Comparison of ENCODE assay signal across 16 mouse cellular contexts in genomic region chr8:8403410-8403809, GRCm38 (mm10).
"Had no signal": no experiment of that assay in that cellular context is flagged by ENCODE, and none has a peak within 500 bp of the region (broad histone marks: within the 10 kb centered on the region; RNA-seq: fewer than 3 reads in every experiment).

No protein-coding gene starts in this region.

- DNase-seq: retina, postnatal 1 day; right cerebral cortex, adult 18-20 months; right cerebral cortex, postnatal 14 days; right cerebral cortex, postnatal 25 days; right cerebral cortex, postnatal 4 days; spleen, adult 18-20 months; thymus, adult 18-20 months; thymus, adult 2 months; thymus, postnatal 14 days; thymus, postnatal 25 days; thymus, postnatal 36 days; thymus, postnatal 4 days had no signal

- H3K9ac ChIP-seq: neural tube, embryonic 13.5 days; neural tube, embryonic 15.5 days; stomach, embryonic 15.5 days had no signal

- H3K27me3 ChIP-seq: neural tube, embryonic 13.5 days; neural tube, embryonic 15.5 days; stomach, embryonic 15.5 days had no signal

- H3K27ac ChIP-seq: neural tube, embryonic 13.5 days; neural tube, embryonic 15.5 days; stomach, embryonic 15.5 days; stomach, postnatal 0 days had no signal

- H3K4me3 ChIP-seq: neural tube, embryonic 13.5 days; neural tube, embryonic 15.5 days; stomach, embryonic 15.5 days had no signal

- H3K9me3 ChIP-seq: neural tube, embryonic 13.5 days; neural tube, embryonic 15.5 days; stomach, embryonic 15.5 days had no signal

- H3K4me1 ChIP-seq: neural tube, embryonic 13.5 days; neural tube, embryonic 15.5 days; stomach, embryonic 15.5 days had no signal

- H3K36me3 ChIP-seq: neural tube, embryonic 13.5 days; neural tube, embryonic 15.5 days; stomach, embryonic 15.5 days had no signal

- H3K4me2 ChIP-seq: neural tube, embryonic 13.5 days; neural tube, embryonic 15.5 days; stomach, embryonic 15.5 days had no signal
